Mouse (Mus musculus): ENCODE results near the gene St3gal3.

GRCm38 (mm10) chr4:118036531-118036930 lies 98.2 kb downstream of the St3gal3 start:
- TF ChIP-seq CTCF (IDR thresholded peaks at IDR 0.05; ENCODE audit: extremely low read depth, insufficient read depth, insufficient read length, insufficient replicate concordance) (no peak), POLR2A (IDR thresholded peaks at IDR 0.05; ENCODE audit: low read depth, low read length) (no peak)
